Mouse (Mus musculus) midbrain, postnatal 0 days (tissue): Measurements from ENCODE around the gene Irf4. TPM values are rescaled to one million over a fixed set of nuclear protein-coding genes. Genes with fewer than 3 reads are reported as not detected.

ENCODE experiments used
- ATAC-seq: fragments of 200-750 bp; cut with Nextera tagmentation; 2 replicates; pipeline ENCODE4 v1.8.0; 2017; ENCODE audit warnings: moderate number of reproducible peaks, mild to moderate bottlenecking, moderate TSS enrichment, moderate library complexity; ENCODE audit not compliant: low FRiP score
- DNase-seq: peaks from one replicate; pipeline ENCODE4 v3.0.0-alpha.2; 2015; ENCODE audit warnings: low spot score
- H3K27ac ChIP-seq: fragments of 300-500 bp; sonication (generic); 2 replicates; pipeline ENCODE4 v1.5.1; 2014; ENCODE audit warnings: low read depth, mild to moderate bottlenecking, low read length, mixed read lengths
- H3K27me3 ChIP-seq: fragments of 300-500 bp; sonication (generic); 2 replicates; pipeline ENCODE4 v1.6.1; 2014; ENCODE audit warnings: low read length, control low read depth, mixed read lengths; ENCODE audit not compliant: insufficient read depth
- H3K36me3 ChIP-seq: fragments of 300-500 bp; sonication (generic); 2 replicates; pipeline ENCODE4 v1.6.1; 2014; ENCODE audit warnings: low read length, control low read depth, mixed read lengths; ENCODE audit not compliant: insufficient read depth
- H3K4me1 ChIP-seq: fragments of 300-500 bp; sonication (generic); 2 replicates; pipeline ENCODE4 v1.6.1; 2014; ENCODE audit warnings: mild to moderate bottlenecking, control low read depth, antibody characterized with exemption, low read length, mixed read lengths; ENCODE audit not compliant: insufficient read depth
- H3K4me2 ChIP-seq: fragments of 300-500 bp; sonication (generic); 2 replicates; pipeline ENCODE4 v1.6.1; 2014; ENCODE audit warnings: low read depth, mild to moderate bottlenecking, low read length, mixed read lengths; ENCODE audit not compliant: poor library complexity, severe bottlenecking
- H3K4me3 ChIP-seq: fragments of 300-500 bp; sonication (generic); 2 replicates; pipeline ENCODE4 v1.5.1; 2014; ENCODE audit warnings: low read depth, mild to moderate bottlenecking, low read length, moderate library complexity
- H3K9ac ChIP-seq: fragments of 300-500 bp; sonication (generic); replicated peaks from 2 replicates; pipeline ENCODE4 v1.6.1; 2014; ENCODE audit warnings: mild to moderate bottlenecking, low read length, moderate library complexity, mixed read lengths; ENCODE audit not compliant: poor library complexity, severe bottlenecking
- H3K9me3 ChIP-seq: fragments of 300-500 bp; sonication (generic); 2 replicates; pipeline ENCODE4 v1.6.1; 2016; ENCODE audit warnings: low read length, control low read depth
- CTCF ChIP-seq: IDR thresholded peaks from 2 replicates; pipeline ENCODE4 v1.5.1; 2016; ENCODE audit warnings: antibody characterized with exemption, mild to moderate bottlenecking
- WGBS: fragments of 180-500 bp; shearing (Covaris S2); extraction: QIAGEN DNeasy Blood & Tissue Kit; methylation state at CpG from one replicate; pipeline ENCODE4 v1.1.7; 2014; 5-methylcytosine and 5-hydroxymethylcytosine counted together
- polyA plus RNA-seq: library from polyadenylated mRNA; unstranded; fragments of >200 nt; fragmentation: Nextera tagmentation; extraction: Ambion mirVana; gene quantifications from 2 replicates; pipeline ENCODE4 v1.2.1, GENCODE M21; 2015
- total RNA-seq: library from RNA; depleted of rRNA; stranded (reverse); fragments of >200 nt; gene quantifications from 2 replicates; pipeline ENCODE4 v1.2.3, GENCODE M21; 2014

The Irf4 gene
- total and polyA plus RNA-seq, 2 experiments from 2014 or later, result 0.02 to 0.44 TPM

GRCm38 (mm10) chr13:30730104-30730793 lies 18.8 kb upstream of the Irf4 start:
- 87% methylated on average over 15 of the region's 15 CpGs for WGBS
- Histone ChIP-seq H3K27ac (no peak overlapping the region), H3K36me3 (no peaks in the 10 kb centered on the region)

DNA sequence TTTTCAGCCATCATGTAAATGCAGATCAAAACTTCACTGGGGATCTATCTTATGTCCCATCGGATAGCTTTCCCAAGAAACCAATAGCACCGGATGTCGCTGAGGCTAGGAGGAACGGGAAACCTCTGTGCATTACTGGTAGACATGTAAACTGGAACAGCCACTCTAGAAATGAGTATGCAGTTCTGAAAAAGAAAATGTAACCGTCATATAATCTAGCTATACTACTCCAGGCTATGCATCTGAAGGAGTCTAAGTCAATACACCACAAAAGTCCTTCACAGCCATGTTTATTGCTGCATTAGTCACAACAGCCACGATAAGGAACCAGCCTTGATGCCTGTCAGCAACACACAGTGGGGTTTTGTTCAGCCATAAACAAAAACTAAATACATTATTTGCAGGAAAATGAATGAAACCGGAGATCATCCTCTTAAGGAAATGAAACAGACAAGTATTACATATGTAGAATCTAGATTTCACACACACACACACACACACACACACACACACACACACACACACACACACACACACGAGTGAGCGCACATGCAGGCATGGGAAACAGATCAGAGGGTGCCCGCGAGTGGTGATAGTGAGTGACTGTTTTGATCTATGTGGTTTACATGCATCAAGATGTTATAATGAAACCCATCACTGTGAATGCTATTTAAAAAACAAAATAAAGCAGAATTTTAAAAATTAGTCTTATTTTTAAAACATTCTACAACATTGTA lies 16.1 kb upstream of the Irf4 start:
- ATAC-seq (no peak), DNase-seq (no peak)
- Histone ChIP-seq H3K27ac (no peak overlapping the region), H3K4me1 (no peaks in the 10 kb centered on the region), H3K9ac (no peak overlapping the region), H3K27me3 (no peaks in the 10 kb centered on the region), H3K9me3 (no peaks in the 10 kb centered on the region), H3K4me3 (no peak overlapping the region), H3K4me2 (no peak overlapping the region), H3K36me3 (no peaks in the 10 kb centered on the region)
- 82% methylated on average over 11 of the region's 11 CpGs for WGBS
- TF ChIP-seq CTCF, result no peak

More at GRCm38 (mm10) chr13:30730104-30730793, 18.8 kb upstream of the Irf4 start:
- TF ChIP-seq CTCF, result no peak
- H3K9ac ChIP-seq, result no peak overlapping the region
- DNase-seq (no peak), ATAC-seq (no peak)
- no peak overlapping the region for H3K4me2 ChIP-seq
- H3K4me1 ChIP-seq, result no peaks in the 10 kb centered on the region
- H3K27me3 ChIP-seq, result no peaks in the 10 kb centered on the region
- H3K9me3 ChIP-seq, result no peaks in the 10 kb centered on the region
- H3K4me3 ChIP-seq, result no peak overlapping the region

DNA sequence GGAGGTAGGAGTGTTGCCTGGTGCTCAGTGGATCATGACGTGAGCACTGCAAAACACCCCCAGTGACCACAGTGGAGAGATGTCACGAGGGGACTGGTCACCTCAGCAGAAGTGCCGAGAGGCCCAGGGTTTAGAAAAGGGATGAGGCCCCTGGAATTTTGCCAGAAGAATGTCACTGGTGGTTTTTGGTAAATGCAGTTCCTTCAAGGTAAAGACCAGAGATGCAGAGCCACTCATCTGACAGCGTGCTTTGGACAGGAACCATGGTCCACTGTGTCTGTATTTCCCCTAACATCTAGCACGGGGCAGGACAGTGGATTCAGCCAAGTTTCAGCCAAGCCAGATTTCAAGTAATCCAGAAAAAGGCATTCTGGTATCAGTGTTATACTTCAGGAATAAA lies 12.3 kb upstream of the Irf4 start:
- DNase-seq (no peak), ATAC-seq (no peak)
- no peak overlapping the region for H3K4me3 ChIP-seq
- H3K27ac ChIP-seq, result no peak overlapping the region
- H3K9ac ChIP-seq, result no peak overlapping the region
- no peaks in the 10 kb centered on the region for H3K4me1 ChIP-seq
- no peak overlapping the region for H3K4me2 ChIP-seq
- no peaks in the 10 kb centered on the region for H3K27me3 ChIP-seq
- no peaks in the 10 kb centered on the region for H3K36me3 ChIP-seq
- no peak for TF ChIP-seq CTCF
- 88% methylated on average over 5 of the region's 5 CpGs for WGBS
- no peaks in the 10 kb centered on the region for H3K9me3 ChIP-seq

GRCm38 (mm10) chr13:30737257-30737656 lies 11.8 kb upstream of the Irf4 start:
- no peak for TF ChIP-seq CTCF
- Histone ChIP-seq H3K9ac (no peak overlapping the region), H3K9me3 (no peaks in the 10 kb centered on the region), H3K4me2 (no peak overlapping the region), H3K27ac (no peak overlapping the region), H3K4me1 (no peaks in the 10 kb centered on the region), H3K36me3 (no peaks in the 10 kb centered on the region), H3K27me3 (no peaks in the 10 kb centered on the region), H3K4me3 (no peak overlapping the region)
- ATAC-seq (no peak), DNase-seq (no peak)
- 90% methylated on average over 2 of the region's 2 CpGs for WGBS

DNA sequence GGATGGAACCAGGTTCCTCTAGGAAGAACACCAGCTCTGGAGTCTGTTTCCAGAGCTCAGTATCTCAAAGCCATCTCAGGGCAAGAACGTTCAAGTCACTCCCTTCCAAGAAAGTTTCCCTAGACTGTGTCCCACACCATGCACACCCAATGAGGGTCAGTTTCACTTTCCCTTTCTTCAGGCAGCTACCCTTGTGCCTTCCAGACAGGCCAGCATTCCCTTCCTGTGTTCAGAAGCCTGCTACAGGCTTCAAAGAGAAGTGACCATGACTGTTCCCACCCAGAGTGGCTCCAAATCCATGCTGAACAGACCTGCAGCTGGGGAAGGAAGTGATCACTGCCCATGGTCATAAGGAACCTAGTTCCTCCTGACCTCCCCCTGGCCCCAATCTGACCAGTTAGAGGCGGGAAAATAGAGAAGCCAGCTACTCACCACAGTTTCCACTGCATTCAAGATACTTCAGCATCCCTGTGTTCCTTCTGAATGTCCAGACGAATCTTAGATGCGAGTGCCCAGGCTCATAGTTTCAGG lies 10.7 kb upstream of the Irf4 start:
- Histone ChIP-seq H3K9me3 (no peaks in the 10 kb centered on the region), H3K4me3 (no peak overlapping the region), H3K9ac (no peak overlapping the region), H3K4me1 (no peaks in the 10 kb centered on the region), H3K27ac (no peak overlapping the region), H3K4me2 (no peak overlapping the region), H3K36me3 (no peaks in the 10 kb centered on the region), H3K27me3 (no peaks in the 10 kb centered on the region)
- 88% methylated on average over 4 of the region's 4 CpGs for WGBS
- TF ChIP-seq CTCF, result no peak
- DNase-seq (no peak), ATAC-seq (no peak)

GRCm38 (mm10) chr13:30741172-30741571 lies 7.9 kb upstream of the Irf4 start:
- H3K9me3 ChIP-seq, result no peaks in the 10 kb centered on the region
- 79% methylated on average over 5 of the region's 5 CpGs for WGBS
- H3K27me3 ChIP-seq, result no peaks in the 10 kb centered on the region
- no peak overlapping the region for H3K9ac ChIP-seq
- no peak overlapping the region for H3K4me3 ChIP-seq
- no peaks in the 10 kb centered on the region for H3K36me3 ChIP-seq
- H3K4me1 ChIP-seq, result no peaks in the 10 kb centered on the region
- ATAC-seq, result no peak
- no peak overlapping the region for H3K4me2 ChIP-seq
- TF ChIP-seq CTCF, result no peak
- H3K27ac ChIP-seq, result no peak overlapping the region
- DNase-seq, result no peak
